Mouse (Mus musculus): ENCODE measurements at regions not wholly inside any gene's neighbourhood (a gene's known extent, or its start where the extent isn't known, plus 50 kb on each side); places are given as distances from the start of the nearest gene placed in this dataset.

- no peak for DNase-seq
These were observed 87.0 kb downstream of the Cog6 start for GRCm38 (mm10) chr3:52929827-52930605.

GRCm38 (mm10) chr3:52927361-52927841 lies 89.6 kb downstream of the Cog6 start:
- DNase-seq: peak; percentile 55

- peak; percentile 19 for DNase-seq
These were observed 90.5 kb downstream of the Cog6 start for GRCm38 (mm10) chr3:52926549-52926948.

GRCm38 (mm10) chr3:52925223-52925622 lies 91.8 kb downstream of the Cog6 start:
- peak; percentile 35 for DNase-seq

GRCm38 (mm10) chr3:52924631-52925030 lies 92.4 kb downstream of the Cog6 start:
- no peak for DNase-seq

GRCm38 (mm10) chr3:52923824-52924559 lies 93.0 kb downstream of the Cog6 start:
- DNase-seq: no peak

- no peak for DNase-seq
These were observed 94.6 kb downstream of the Cog6 start for GRCm38 (mm10) chr3:52922411-52922810.

- DNase-seq: peak; percentile 42
These were observed 110.0 kb downstream of the Cog6 start for GRCm38 (mm10) chr3:52906823-52907564.

- no peak for DNase-seq
These were observed 113.0 kb downstream of the Cog6 start for GRCm38 (mm10) chr3:52904028-52904427.

GRCm38 (mm10) chr3:52897665-52898064 lies 119.4 kb downstream of the Cog6 start:
- peak; percentile 46 for DNase-seq

GRCm38 (mm10) chr3:52896462-52896861 lies 120.6 kb downstream of the Cog6 start:
- DNase-seq: no peak

GRCm38 (mm10) chr3:52895751-52896150 lies 121.3 kb downstream of the Cog6 start:
- no peak for DNase-seq

GRCm38 (mm10) chr3:52894812-52895211 lies 122.2 kb downstream of the Cog6 start:
- DNase-seq: no peak

- peak; percentile 73 for DNase-seq
These were observed 127.8 kb downstream of the Cog6 start for GRCm38 (mm10) chr3:52889156-52889715.

GRCm38 (mm10) chr3:52881981-52882380 lies 135.1 kb downstream of the Cog6 start:
- peak; percentile 18 for DNase-seq

GRCm38 (mm10) chr3:52881139-52881538 lies 135.9 kb downstream of the Cog6 start:
- no peak for DNase-seq

GRCm38 (mm10) chr3:52879700-52880099 lies 137.3 kb downstream of the Cog6 start:
- no peak for DNase-seq

- peak; percentile 48 for DNase-seq
These were observed 138.7 kb downstream of the Cog6 start for GRCm38 (mm10) chr3:52878334-52878733.

- DNase-seq: no peak
These were observed 144.8 kb downstream of the Cog6 start for GRCm38 (mm10) chr3:52872260-52872659.

- DNase-seq: no peak
These were observed 153.7 kb downstream of the Cog6 start for GRCm38 (mm10) chr3:52863146-52863849.

GRCm38 (mm10) chr3:52862026-52862425 lies 155.0 kb downstream of the Cog6 start:
- DNase-seq: no peak

- no peak for DNase-seq
These were observed 155.5 kb downstream of the Cog6 start for GRCm38 (mm10) chr3:52861538-52861937.
